Mouse (Mus musculus): ENCODE results near the gene Cyb5b. TPM values are rescaled to one million over a fixed set of nuclear protein-coding genes. Genes with fewer than 3 reads are reported as not detected.
"Not testable (repeated sequence)": the region's sequence is repeated elsewhere in the genome, so short reads cannot be mapped to it uniquely, and the experiment has no call there.

Gene Cyb5b
- total RNA-seq, 2 experiments from 2014 or later, result 12.8 to 21.3 TPM

GRCm38 (mm10) chr8:107217230-107217629, 66.8 kb downstream of the Cyb5b start:
- not testable (repeated sequence) for ATAC-seq (replicated peaks; ENCODE audit: low FRiP score, poor library complexity, severe bottlenecking)

- no peak for ATAC-seq (replicated peaks; ENCODE audit: low FRiP score, poor library complexity, severe bottlenecking)
Measured at GRCm38 (mm10) chr8:107218091-107218490, 67.7 kb downstream of the Cyb5b start.

GRCm38 (mm10) chr8:107219078-107219477, 68.6 kb downstream of the Cyb5b start:
- no peak for ATAC-seq (replicated peaks; ENCODE audit: low FRiP score, poor library complexity, severe bottlenecking)

- no peak; the same call in 1 of the 2 replicates for ATAC-seq (replicated peaks; ENCODE audit: low FRiP score, poor library complexity, severe bottlenecking)
Measured at GRCm38 (mm10) chr8:107221924-107222851, 71.7 kb downstream of the Cyb5b start.

GRCm38 (mm10) chr8:107226183-107226582, 75.7 kb downstream of the Cyb5b start:
- no peak for ATAC-seq (replicated peaks; ENCODE audit: low FRiP score, poor library complexity, severe bottlenecking)

GRCm38 (mm10) chr8:107227011-107227626, 76.7 kb downstream of the Cyb5b start:
- no peak for ATAC-seq (replicated peaks; ENCODE audit: low FRiP score, poor library complexity, severe bottlenecking)

GRCm38 (mm10) chr8:107233251-107233650, 82.8 kb downstream of the Cyb5b start:
- ATAC-seq (replicated peaks; ENCODE audit: low FRiP score, poor library complexity, severe bottlenecking), result no peak

GRCm38 (mm10) chr8:107233718-107234117, 83.3 kb downstream of the Cyb5b start:
- no peak for ATAC-seq (replicated peaks; ENCODE audit: low FRiP score, poor library complexity, severe bottlenecking)

Other genes starting within 250 kb of the Cyb5b start
- gene Sntb2, start 214.9 kb upstream of the Cyb5b start, total RNA-seq (2015; ENCODE audit: low replicate concordance), result 2.1 and 4.2 TPM in 2 replicates
- gene Sntb2, start 214.9 kb upstream of the Cyb5b start, total RNA-seq (2017; ENCODE audit: low replicate concordance), result 1.7 and 2.9 TPM in 2 replicates
- gene Vps4a, start 119.4 kb upstream of the Cyb5b start, total RNA-seq (2015; ENCODE audit: low replicate concordance), result 10.2 and 12.1 TPM in 2 replicates
- 9.1 and 10.7 TPM in 2 replicates for gene Vps4a, start 119.4 kb upstream of the Cyb5b start, total RNA-seq (2017; ENCODE audit: low replicate concordance)
- 4.4 and 7.9 TPM in 2 replicates for gene Pdf, start 102.0 kb upstream of the Cyb5b start, total RNA-seq (2015; ENCODE audit: low replicate concordance)
- gene Pdf, start 102.0 kb upstream of the Cyb5b start, total RNA-seq (2017; ENCODE audit: low replicate concordance), result 9.3 and 10.7 TPM in 2 replicates
- gene Cog8, start 94.0 kb upstream of the Cyb5b start, total RNA-seq (2015; ENCODE audit: low replicate concordance), result 4.2 and 10.7 TPM in 2 replicates
- gene Cog8, start 94.0 kb upstream of the Cyb5b start, total RNA-seq (2017; ENCODE audit: low replicate concordance), result 3.6 and 8.9 TPM in 2 replicates
- 19.4 and 22.5 TPM in 2 replicates for gene Nip7, start 93.8 kb upstream of the Cyb5b start, total RNA-seq (2015; ENCODE audit: low replicate concordance)
- 5.0 and 8.9 TPM in 2 replicates for gene Nip7, start 93.8 kb upstream of the Cyb5b start, total RNA-seq (2017; ENCODE audit: low replicate concordance)
- gene Tmed6, start 85.0 kb upstream of the Cyb5b start, total RNA-seq (2015; ENCODE audit: low replicate concordance), result not detected in 2 replicates
- gene Tmed6, start 85.0 kb upstream of the Cyb5b start, total RNA-seq (2017; ENCODE audit: low replicate concordance), result not detected in 2 replicates
- gene Terf2, start 54.1 kb upstream of the Cyb5b start, total RNA-seq (2015; ENCODE audit: low replicate concordance), result 9.2 and 14.2 TPM in 2 replicates
- 12.9 and 15.5 TPM in 2 replicates for gene Terf2, start 54.1 kb upstream of the Cyb5b start, total RNA-seq (2017; ENCODE audit: low replicate concordance)
- 11.0 and 14.6 TPM in 2 replicates for gene Nfat5, start 142.8 kb downstream of the Cyb5b start, total RNA-seq (2015; ENCODE audit: low replicate concordance)
- 9.1 and 21.7 TPM in 2 replicates for gene Nfat5, start 142.8 kb downstream of the Cyb5b start, total RNA-seq (2017; ENCODE audit: low replicate concordance)